Mouse (Mus musculus): Measurements from ENCODE around the gene Clic5.

Clic5 gene

DNA sequence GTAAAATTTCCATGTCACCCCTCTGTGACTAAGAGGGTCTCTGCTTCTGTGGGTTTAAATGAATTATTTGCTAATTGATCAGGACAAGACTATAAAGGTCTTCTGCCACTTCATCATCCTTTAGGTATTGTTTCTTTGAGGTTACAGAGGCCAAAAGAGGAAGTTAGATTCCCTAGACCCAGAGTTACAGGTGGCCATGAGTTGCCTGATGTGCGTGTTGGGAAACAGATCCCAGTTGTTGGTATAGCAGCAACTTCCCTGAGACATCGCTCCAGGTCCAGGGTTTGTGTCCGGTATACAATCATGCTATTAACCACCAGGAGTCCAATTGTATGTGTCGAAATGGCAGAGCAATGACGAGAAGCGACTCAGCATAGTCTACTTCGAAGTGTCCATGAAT lies 81.7 kb downstream of the Clic5 start:
- no peak for DNase-seq (ENCODE audit: low read depth)

- no peak for DNase-seq (ENCODE audit: low read depth)
Observed at GRCm38 (mm10) chr17:44271426-44271825, 83.0 kb downstream of the Clic5 start.

GRCm38 (mm10) chr17:44274804-44275203 lies 86.4 kb downstream of the Clic5 start:
- no peak for DNase-seq (ENCODE audit: low read depth)

- no peak for DNase-seq (ENCODE audit: low read depth)
Observed at GRCm38 (mm10) chr17:44288320-44288719, 99.9 kb downstream of the Clic5 start.

GRCm38 (mm10) chr17:44297221-44297620 lies 108.8 kb downstream of the Clic5 start:
- no peak for DNase-seq (ENCODE audit: low read depth)

- DNase-seq (ENCODE audit: low read depth): no peak
Observed at GRCm38 (mm10) chr17:44300236-44300635, 111.9 kb downstream of the Clic5 start.

DNA sequence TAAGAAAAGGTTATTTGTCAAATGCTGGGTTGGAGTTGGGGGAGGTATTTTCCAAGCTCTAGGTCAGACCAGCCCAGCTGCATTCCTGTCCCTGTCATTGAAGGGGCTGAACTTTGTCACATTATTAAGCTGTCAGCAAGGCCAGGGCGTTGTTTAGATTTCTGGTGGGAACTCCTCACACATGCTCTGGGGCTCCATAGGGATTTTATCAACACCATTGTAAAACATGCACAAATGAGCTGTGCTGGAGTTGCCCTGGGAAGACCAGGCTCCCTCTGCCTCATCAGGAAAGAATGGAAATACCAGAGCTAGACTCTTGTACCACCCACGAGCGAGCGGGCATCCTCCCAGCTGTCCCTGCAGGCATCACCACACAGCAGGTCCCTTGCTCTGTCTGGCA lies 112.3 kb downstream of the Clic5 start:
- no peak for DNase-seq (ENCODE audit: low read depth)

GRCm38 (mm10) chr17:44301224-44301811 lies 112.9 kb downstream of the Clic5 start:
- no peak for DNase-seq (ENCODE audit: low read depth)

- no peak for DNase-seq (ENCODE audit: low read depth)
Observed at GRCm38 (mm10) chr17:44304076-44304475, 115.7 kb downstream of the Clic5 start.

DNA sequence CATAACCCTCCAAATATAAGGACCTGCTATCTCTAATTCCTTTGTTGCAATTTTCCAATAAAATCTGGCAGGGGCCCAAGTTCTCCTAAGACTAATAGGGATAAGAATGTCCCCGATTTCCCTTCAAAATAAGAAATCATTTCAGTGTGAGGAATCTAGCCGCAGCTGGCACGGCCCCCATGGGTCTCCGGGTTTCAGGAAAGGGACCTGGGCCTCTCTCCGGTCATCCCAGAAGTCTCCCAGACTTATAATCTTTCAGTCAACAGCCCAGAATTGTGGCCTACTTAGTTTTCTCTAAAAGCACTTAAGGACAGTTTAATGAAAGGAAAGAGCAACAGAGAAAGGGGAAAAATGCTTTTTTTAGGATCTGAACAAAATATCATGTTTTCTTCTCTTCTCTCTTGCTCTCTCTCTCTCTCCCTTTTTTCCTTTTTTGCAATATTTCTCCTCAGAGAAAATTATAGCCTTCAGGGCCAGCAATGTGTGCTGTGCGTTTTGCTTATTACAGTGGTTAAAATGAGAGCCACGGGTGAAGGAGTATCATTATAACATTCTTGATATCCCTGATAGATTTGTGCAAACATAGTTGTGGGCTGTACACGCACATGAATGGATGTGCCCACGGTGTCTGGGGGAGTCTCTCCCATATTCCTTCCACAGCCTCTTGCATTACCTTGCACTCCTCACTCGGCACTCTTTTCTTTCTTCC lies 121.7 kb downstream of the Clic5 start:
- DNase-seq (ENCODE audit: low read depth): no peak

DNA sequence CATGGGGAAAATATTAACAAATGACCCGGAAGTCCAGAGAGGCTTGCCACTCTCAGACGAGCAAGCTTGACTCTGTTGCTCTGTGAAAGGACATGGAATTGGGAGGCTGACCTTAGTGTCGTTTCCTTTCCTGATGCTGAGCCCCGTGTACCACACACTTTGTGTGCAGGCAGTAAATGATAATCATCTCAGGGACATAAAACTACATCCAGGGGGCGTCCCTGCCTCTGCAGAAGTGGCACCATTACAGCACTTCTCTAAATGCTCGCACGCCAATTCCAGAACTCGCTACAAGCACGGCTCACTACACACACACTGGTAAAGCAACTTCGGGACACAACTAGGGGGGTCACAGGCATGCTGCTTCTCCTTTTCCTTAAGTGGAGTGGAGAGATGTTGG lies 136.9 kb downstream of the Clic5 start:
- no peak for DNase-seq (ENCODE audit: low read depth)

GRCm38 (mm10) chr17:44327279-44328146 lies 139.1 kb downstream of the Clic5 start:
- no peak for DNase-seq (ENCODE audit: low read depth)

GRCm38 (mm10) chr17:44328147-44328482 lies 139.7 kb downstream of the Clic5 start:
- DNase-seq (ENCODE audit: low read depth): no peak

Measured in naive thymus-derived CD4-positive, alpha-beta T cell, adult 2 months (primary cell).